Mouse (Mus musculus): ENCODE measurements around the gene Fhad1.

Gene Fhad1

GRCm38 (mm10) chr4:141881950-141882349 lies 132.9 kb downstream of the Fhad1 start:
- no peak for DNase-seq (ENCODE audit: low read depth)

GRCm38 (mm10) chr4:141881289-141881914 lies 133.5 kb downstream of the Fhad1 start:
- DNase-seq (ENCODE audit: low read depth): no peak

GRCm38 (mm10) chr4:141879875-141880274 lies 135.0 kb downstream of the Fhad1 start:
- no peak for DNase-seq (ENCODE audit: low read depth)

- DNase-seq (ENCODE audit: low read depth): no peak
Observed at GRCm38 (mm10) chr4:141879074-141879473, 135.8 kb downstream of the Fhad1 start.

- DNase-seq (ENCODE audit: low read depth): no peak
Observed at GRCm38 (mm10) chr4:141878621-141879020, 136.3 kb downstream of the Fhad1 start.

- no peak for DNase-seq (ENCODE audit: low read depth)
Observed at GRCm38 (mm10) chr4:141875481-141876108, 139.3 kb downstream of the Fhad1 start.

- DNase-seq (ENCODE audit: low read depth): peak; percentile 70
Observed at GRCm38 (mm10) chr4:141874601-141875460, 140.1 kb downstream of the Fhad1 start, which contains the start of gene Efhd2. TSS of gene Efhd2 (minus strand) at chr4:141874920.

GRCm38 (mm10) chr4:141874111-141874600 lies 140.7 kb downstream of the Fhad1 start:
- DNase-seq (ENCODE audit: low read depth): no peak

GRCm38 (mm10) chr4:141872977-141873376 lies 141.9 kb downstream of the Fhad1 start:
- no peak for DNase-seq (ENCODE audit: low read depth)

- DNase-seq (ENCODE audit: low read depth): no peak
Observed at GRCm38 (mm10) chr4:141871909-141872308, 143.0 kb downstream of the Fhad1 start.

GRCm38 (mm10) chr4:141871333-141871725 lies 143.6 kb downstream of the Fhad1 start:
- no peak for DNase-seq (ENCODE audit: low read depth)

GRCm38 (mm10) chr4:141870666-141871332 lies 144.1 kb downstream of the Fhad1 start:
- no peak for DNase-seq (ENCODE audit: low read depth)

GRCm38 (mm10) chr4:141869436-141870215 lies 145.3 kb downstream of the Fhad1 start:
- DNase-seq (ENCODE audit: low read depth): peak; percentile 28

GRCm38 (mm10) chr4:141868051-141868450 lies 146.8 kb downstream of the Fhad1 start:
- DNase-seq (ENCODE audit: low read depth): no peak

GRCm38 (mm10) chr4:141867498-141867897 lies 147.4 kb downstream of the Fhad1 start:
- no peak for DNase-seq (ENCODE audit: low read depth)

- DNase-seq (ENCODE audit: low read depth): no peak
Observed at GRCm38 (mm10) chr4:141866933-141867490, 147.9 kb downstream of the Fhad1 start.

- no peak for DNase-seq (ENCODE audit: low read depth)
Observed at GRCm38 (mm10) chr4:141865600-141865999, 149.3 kb downstream of the Fhad1 start.

GRCm38 (mm10) chr4:141865006-141865405 lies 149.9 kb downstream of the Fhad1 start:
- DNase-seq (ENCODE audit: low read depth): no peak

- no peak for DNase-seq (ENCODE audit: low read depth)
Observed at GRCm38 (mm10) chr4:141864506-141864905, 150.4 kb downstream of the Fhad1 start.

- peak; percentile 32 for DNase-seq (ENCODE audit: low read depth)
Observed at GRCm38 (mm10) chr4:141863726-141864280, 151.1 kb downstream of the Fhad1 start.

GRCm38 (mm10) chr4:141862867-141863266 lies 152.0 kb downstream of the Fhad1 start:
- no peak for DNase-seq (ENCODE audit: low read depth)

Data from 416B (cell line).